Mouse (Mus musculus) spleen, postnatal 10 days (tissue): Measurements from ENCODE around the gene Ubr4.
A peak's percentile ranks its signal among the peaks of the same experiment; 100 is the strongest.

ENCODE experiments used
- DNase-seq, 2 experiments: peaks; one replicate each; pipeline ENCODE4 v3.0.0; 2021 to 2022; ENCODE audit warnings: low spot score in 2 of 2

The Ubr4 gene

DNA sequence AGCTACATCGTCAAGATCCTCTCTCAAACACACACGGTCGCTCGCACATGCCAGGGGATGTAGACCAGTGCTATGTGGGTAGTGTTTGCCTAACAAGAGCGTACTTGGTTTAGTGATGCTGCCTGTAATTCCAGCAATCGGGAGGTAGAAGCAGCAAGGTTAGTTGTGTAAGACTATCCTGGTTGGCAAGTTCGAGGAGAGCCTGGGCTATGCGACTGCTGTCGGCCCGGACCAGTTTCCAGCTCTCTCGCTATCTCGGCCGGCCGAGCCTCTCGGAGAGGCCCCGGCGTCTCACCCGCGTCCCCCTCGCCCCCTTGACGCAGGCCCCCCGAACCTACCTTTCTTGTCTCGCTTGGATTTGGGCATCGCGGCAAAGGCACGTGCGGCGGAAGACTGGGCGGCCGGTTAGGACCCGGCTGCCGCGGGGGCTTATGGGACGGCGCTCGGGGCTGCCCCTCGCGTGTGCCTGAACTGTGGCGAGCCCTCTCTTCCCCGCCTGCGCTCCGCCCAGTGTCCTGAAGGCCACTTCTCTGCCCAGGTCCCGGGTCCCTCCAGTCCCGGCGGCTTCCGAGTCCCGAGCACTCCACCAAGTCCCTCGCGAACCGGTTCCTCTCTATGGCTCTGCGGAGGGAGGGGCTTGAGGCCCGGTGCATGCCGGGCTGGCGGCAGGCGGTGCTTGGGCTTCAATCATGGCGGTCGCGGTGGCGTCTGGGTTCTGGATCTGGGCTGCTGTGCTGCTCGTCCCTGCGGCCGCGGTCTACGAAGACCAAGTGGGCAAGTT is at the start of gene Ubr4, which contains the start of the genes Mrto4 and Emc1:
Gene Ubr4, plus strand, starts transcription at position 679 of the 781 bp plus-strand sequence.
Gene Mrto4, minus strand, starts transcription at position 646 of the 781 bp plus-strand sequence.
Gene Emc1, plus strand, starts transcription at position 657 of the 781 bp plus-strand sequence.
- peak; percentile 87 to 90 for DNase-seq

DNA sequence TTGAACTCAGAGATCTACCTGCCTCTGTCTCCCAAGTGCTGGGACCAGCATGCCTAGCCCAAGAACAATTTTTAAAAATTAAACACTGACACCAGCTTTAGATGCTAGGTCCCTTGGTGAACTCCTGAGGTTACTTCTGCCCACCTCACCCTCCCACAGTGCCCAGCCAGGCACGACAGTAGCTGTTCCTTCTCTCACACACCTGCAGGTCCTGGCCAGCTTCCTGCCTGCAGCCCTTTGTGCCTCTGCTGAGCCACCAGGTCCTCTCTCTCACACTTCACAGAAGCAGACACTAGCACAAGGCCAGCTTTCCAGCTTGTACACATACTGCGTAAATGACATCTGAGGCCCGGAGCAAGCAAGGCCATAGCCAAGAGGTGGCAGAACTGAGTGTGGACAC is 46.9 kb upstream of the Ubr4 start:
- DNase-seq = peak in 1 of 2 experiments; percentile 35

DNA sequence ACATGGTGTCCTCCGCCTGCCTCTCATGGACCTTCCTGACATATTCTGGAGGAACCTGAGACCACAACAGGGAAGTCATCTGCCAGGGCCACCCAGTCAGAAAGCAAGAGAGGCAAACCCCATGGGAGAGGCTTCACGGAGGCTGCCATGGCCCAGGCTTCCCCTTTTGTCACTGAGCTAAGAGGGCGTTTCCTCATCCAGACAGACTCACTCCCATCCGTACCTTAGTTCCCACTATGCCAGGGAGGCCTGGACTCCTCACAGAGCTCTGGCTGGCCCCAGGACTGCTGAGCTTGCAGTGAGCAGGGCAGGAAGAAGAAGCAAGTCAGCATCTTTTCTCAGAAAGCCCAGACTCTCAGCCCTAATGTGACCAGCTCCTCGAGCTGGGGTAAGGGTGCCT is 44.5 kb upstream of the Ubr4 start:
- peak in 1 of 2 experiments; percentile 63 for DNase-seq

- no peak for DNase-seq
Measured at GRCm38 (mm10) chr4:139309651-139310050, 42.8 kb upstream of the Ubr4 start.

DNA sequence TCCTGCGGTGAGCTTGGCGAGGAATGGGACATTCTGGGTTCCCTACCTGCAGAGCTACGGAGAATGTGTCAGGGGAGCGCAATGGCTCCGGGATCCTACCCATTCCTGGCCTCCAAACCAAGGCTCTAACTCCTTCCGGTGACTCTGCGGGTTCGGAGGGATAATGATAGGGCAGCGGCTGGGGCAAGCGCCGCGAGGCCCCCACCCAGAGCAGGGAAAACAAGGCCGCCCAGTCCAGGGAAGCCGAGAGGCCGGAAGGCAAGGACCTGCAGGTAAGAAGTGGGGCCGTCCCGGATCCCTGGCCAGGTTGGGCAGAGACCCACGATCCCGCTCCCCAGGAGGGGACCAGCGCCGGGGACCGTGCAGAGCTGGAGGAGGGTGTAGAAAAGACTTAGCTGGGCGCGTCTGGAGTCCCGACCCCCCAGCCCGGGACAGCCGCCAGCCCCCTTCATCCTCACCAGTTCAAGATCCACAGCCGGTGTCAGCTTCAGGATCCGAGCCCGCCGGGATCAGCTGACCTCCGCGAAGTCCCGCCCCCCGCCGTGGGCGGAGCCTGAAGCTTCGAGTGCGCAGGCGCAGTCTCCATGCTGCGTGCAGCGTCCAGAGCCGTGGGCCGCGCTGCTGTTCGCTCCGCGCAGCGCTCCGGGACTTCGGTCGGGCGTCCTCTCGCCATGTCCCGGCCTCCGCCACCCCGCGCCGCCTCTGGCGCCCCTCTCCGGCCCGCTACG is 42.1 kb upstream of the Ubr4 start, which contains the start of the genes Pqlc2 and Akr7a5:
Gene Pqlc2, minus strand, starts transcription at position 538 of the 728 bp plus-strand sequence.
Gene Akr7a5, plus strand, starts transcription at position 574 of the 728 bp plus-strand sequence.
- DNase-seq = peak; percentile 99 to 100

DNA sequence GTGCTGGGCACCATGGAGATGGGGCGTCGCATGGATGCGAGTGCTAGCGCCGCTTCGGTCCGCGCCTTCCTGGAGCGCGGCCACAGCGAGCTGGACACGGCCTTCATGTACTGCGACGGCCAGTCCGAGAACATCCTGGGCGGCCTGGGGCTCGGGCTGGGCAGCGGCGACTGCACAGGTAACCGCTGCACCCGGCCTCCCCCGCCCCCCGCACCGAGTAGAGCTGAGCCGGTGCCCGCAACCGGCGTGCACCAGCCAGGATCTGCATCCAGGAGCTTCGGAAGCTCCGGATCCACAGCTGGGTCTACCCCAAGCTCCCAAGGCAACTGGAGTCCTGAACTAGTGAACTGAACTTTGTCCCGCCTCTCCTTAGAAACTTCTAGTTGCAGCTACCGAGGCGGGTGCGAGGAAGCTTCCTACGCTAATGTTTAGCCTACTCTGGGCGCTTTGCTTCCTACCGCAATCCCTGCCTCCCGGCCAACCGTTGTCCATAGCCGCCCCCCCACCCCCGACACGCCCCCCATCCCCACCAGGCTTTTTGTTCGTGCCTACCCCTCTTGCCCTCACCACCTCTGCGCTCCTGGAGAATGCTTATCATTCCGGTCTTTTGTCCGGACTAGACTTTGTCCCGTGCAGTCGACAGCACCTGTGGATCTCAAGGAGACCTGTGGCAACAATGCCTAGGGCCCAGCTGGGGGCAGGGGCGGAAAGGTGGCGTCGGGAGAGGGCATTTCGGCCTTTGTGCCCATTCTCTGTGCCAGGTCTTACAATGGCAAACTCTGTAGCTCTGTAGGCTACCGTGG is 41.3 kb upstream of the Ubr4 start:
- peak in 1 of 2 experiments; percentile 55 for DNase-seq

GRCm38 (mm10) chr4:139311707-139312106 is 40.7 kb upstream of the Ubr4 start:
- DNase-seq = no peak

DNA sequence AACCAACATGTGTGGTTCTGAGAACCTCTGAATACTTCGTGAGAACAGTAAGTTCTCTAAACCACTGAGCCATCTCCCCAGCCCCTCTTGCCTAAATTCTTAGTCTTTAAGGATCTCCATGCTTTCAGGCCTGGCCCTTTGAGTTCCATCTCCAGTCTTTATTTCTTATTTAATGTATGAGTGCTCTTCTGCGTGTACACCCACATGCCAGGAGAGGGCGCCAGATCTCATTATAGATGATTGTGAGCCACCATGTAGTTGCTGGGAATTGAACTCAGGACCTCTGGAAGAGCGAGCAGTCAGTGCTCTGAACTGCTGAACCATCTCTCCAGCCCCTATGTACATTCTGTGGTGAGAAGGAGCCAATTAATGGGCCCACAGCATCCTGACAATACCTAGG is 39.8 kb upstream of the Ubr4 start:
- peak in 1 of 2 experiments; percentile 81 for DNase-seq

DNA sequence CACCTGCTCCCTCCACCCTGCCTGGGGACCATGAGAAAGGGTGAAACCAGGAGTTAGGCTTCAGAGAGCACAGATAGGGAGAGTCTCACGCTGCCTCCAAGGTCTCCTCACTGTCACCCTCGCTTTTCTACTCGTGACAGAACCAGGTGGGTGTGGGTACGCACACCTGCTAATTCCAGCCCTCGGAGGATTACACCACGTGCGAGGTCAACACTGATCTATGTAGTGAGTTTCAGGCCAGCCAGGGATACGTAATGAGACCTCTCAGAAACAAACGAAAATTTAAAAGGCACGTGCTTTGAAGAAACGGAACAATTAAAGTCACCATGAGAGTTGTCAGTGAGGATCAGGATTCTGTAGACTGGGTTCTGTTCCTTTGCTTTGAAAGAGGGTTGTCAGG is 34.0 kb upstream of the Ubr4 start:
- DNase-seq = no peak

GRCm38 (mm10) chr4:139319740-139320139 is 32.7 kb upstream of the Ubr4 start:
- no peak for DNase-seq

GRCm38 (mm10) chr4:139330605-139331004 is 21.8 kb upstream of the Ubr4 start:
- peak; percentile 68 to 92 for DNase-seq

DNA sequence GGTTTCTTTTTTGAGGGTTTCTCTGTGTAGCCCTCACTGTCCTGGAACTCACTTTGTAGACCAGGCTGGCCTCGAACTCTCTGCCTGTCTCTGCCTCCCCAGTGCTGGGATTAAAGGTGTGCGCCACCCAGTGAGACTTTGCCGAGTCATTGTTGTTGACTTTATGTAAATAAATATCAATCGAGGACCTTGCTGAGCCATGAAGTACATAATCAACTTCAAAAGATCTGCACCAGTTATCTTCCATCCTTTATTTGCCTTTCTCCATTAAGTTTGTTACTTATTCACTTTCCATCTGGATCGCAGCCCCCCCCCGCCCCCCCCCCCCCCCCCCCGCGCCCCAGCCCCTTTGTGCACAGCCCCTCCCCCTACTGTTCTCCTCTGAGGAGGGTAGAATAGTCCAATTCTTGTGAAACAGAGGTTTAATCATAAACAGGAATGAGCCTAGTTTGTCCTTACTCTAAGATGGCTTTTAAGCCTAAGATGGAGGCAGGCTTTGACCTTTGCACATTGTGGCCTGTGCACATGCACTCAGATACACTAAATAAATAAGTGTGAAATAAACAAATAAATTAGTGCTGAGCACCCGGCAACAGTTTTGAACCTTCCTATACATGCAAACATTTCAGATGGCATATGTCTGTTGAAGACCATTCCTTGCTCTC is 17.6 kb upstream of the Ubr4 start:
- no peak for DNase-seq

DNA sequence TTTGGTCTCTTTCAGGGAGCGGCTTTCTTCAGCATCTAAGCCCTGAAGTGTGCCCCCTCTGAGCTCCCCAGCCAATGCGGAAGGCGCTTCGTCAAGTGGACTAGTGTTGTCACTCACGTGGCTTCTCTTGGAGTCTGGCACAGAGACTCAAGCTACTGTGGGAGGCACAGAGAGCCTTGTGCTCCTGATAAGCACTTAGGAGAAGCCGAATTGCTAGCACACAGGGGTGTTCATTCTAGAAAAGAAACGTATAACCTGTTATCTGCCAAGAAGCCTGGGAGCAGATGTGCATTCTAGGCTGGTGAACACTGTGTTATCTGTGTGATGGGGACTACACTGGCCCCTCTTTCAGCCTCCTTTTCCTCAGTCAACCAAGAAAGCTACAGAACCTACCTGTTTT is 16.9 kb upstream of the Ubr4 start:
- DNase-seq = no peak

- DNase-seq = peak; percentile 77 to 94
Measured at GRCm38 (mm10) chr4:139336822-139337483, 15.5 kb upstream of the Ubr4 start.

GRCm38 (mm10) chr4:139338145-139338544 is 14.3 kb upstream of the Ubr4 start:
- no peak for DNase-seq

GRCm38 (mm10) chr4:139340835-139341234 is 11.6 kb upstream of the Ubr4 start:
- DNase-seq = no peak

GRCm38 (mm10) chr4:139341556-139342233 is 10.7 kb upstream of the Ubr4 start:
- DNase-seq = peak in 1 of 2 experiments; percentile 42

GRCm38 (mm10) chr4:139343718-139344117 is 8.7 kb upstream of the Ubr4 start:
- DNase-seq = no peak

GRCm38 (mm10) chr4:139345416-139346019 is 6.9 kb upstream of the Ubr4 start:
- DNase-seq = no peak

GRCm38 (mm10) chr4:139352832-139353231 is 423 bp downstream of the Ubr4 start:
- no peak for DNase-seq
